Mouse (Mus musculus) embryo, embryonic 11 days (tissue): Measurements from ENCODE around the gene Mycl.
A peak's percentile ranks its signal among the peaks of the same experiment; 100 is the strongest.
"Not testable (repeated sequence)": the region's sequence is repeated elsewhere in the genome, so short reads cannot be mapped to it uniquely, and the experiment has no call there.

Experiments
- DNase-seq: peaks from one replicate; pipeline ENCODE4 v3.0.0-alpha.2; 2015

The Mycl gene

GRCm38 (mm10) chr4:122981930-122982329 lies 13.5 kb upstream of the Mycl start:
- no peak for DNase-seq

DNA sequence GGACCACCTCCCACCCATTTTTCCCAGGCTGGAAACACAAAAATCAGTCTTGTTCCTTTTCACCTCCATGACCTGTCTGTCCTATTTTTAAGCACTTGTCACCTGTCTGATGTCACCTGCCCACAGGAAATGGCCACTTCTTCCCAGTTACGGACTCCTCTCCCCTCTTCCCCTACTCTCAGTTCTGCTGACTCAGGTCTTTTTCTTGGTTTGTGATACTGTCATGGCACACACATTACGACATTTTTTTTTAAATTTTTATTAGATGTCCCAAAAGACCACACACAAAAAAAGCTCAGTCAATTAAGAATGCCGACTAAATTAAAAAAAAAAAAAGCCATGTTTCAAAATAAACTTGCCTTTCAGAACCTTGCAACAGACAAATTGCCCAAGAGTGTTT lies 12.9 kb upstream of the Mycl start:
- no peak for DNase-seq

GRCm38 (mm10) chr4:122983486-122984261 lies 11.8 kb upstream of the Mycl start:
- peak; percentile 19 for DNase-seq

- DNase-seq = peak; percentile 79
These were observed 10.3 kb upstream of the Mycl start for GRCm38 (mm10) chr4:122985110-122985509.

DNA sequence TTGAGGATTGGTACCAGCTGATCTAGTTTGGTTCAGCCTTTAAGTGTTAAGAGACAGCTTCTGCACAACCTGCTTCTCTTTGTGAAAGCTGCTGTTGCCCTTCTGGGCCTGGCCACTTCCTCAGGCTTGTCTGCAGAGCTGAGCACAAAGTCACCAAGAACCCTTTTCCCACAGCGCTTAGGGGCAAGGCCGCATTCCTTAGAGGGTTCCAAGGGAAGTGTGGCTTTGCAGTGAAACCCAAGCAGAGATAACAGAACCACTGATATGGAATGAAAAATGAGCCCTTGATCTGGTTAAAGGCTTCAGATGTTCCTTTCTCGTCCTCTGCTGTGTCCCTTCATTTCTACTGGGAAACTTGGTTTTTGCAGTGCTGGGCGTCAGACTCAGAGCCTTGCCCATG lies 8.0 kb upstream of the Mycl start:
- no peak for DNase-seq

DNA sequence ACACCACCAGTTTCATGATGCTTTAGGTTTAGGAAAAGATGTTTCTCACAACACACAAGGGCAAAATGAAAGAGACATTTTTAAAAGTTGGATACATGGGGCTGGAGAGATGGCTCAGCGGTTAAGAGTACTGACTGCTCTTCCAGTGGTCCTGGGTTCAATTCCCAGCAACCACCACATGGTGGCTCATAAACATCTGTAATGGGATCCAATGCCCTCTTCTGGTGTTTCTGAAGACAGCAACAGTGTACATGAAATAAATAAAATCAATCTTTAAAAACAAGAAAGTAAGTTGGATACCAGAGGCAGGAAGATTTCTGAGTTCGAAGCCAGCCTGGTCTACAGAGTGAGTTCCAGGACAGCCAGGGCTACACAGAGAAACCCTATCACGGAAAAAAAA lies 7.4 kb upstream of the Mycl start:
- not testable (repeated sequence) for DNase-seq

- DNase-seq = no peak
These were observed 4.3 kb upstream of the Mycl start for GRCm38 (mm10) chr4:122991177-122991576.

GRCm38 (mm10) chr4:122992276-122992675 lies 3.2 kb upstream of the Mycl start:
- no peak for DNase-seq

DNA sequence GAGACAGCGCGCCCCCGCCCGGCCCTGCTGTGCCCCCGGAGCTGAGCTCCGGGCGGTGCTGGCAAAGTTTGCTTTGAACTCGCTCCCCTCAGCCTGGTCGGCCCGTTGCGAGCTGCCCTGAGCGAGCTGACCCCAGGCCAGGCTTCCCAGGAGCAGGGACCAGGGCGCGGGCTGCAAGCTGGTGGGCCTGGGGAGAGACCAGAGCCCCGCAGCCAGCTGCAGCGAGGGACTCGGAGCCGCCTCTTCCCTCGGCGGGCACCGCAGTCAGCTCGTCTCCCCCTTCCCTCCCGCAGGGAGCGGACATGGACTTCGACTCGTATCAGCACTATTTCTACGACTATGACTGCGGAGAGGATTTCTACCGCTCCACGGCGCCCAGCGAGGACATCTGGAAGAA lies 767 bp downstream of the Mycl start:
- no peak for DNase-seq

GRCm38 (mm10) chr4:122996618-122997381 lies 1.3 kb downstream of the Mycl start:
- DNase-seq = peak; percentile 86

- DNase-seq = peak; percentile 91
These were observed 3.2 kb downstream of the Mycl start for GRCm38 (mm10) chr4:122998537-122999262.

DNA sequence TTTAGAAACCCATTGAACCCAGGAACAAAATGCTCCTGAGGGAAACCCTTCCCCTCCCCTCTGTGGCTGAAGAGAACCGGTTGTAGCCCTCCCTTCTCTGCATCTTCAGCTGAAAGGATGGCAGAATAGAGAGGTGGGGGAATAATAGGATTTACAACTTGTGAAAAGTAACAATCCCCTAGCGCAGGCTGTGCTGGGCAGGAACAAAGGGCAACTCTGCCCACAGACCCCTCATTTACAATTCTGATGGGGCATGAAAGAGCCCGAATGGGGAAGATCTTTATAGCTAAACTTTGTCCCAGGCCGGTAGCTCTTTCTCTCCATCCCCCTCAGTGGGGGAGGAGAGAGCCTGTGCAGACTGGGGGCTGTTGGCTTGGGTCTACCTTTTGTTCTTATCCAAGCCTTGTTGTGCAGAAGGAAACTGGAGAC lies 3.8 kb downstream of the Mycl start:
- peak; percentile 79 for DNase-seq

DNA sequence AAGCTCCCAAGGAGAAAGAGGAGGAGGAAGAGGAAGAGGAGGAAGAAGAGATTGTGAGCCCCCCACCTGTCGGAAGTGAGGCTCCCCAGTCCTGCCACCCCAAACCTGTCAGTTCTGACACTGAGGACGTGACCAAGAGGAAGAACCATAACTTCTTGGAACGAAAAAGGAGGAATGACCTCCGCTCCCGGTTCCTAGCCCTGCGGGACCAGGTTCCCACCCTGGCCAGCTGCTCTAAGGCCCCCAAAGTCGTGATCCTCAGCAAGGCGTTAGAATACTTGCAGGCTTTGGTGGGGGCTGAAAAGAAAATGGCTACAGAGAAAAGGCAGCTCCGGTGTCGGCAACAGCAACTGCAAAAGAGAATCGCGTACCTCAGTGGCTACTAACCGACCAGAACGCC lies 4.7 kb downstream of the Mycl start:
- no peak for DNase-seq

DNA sequence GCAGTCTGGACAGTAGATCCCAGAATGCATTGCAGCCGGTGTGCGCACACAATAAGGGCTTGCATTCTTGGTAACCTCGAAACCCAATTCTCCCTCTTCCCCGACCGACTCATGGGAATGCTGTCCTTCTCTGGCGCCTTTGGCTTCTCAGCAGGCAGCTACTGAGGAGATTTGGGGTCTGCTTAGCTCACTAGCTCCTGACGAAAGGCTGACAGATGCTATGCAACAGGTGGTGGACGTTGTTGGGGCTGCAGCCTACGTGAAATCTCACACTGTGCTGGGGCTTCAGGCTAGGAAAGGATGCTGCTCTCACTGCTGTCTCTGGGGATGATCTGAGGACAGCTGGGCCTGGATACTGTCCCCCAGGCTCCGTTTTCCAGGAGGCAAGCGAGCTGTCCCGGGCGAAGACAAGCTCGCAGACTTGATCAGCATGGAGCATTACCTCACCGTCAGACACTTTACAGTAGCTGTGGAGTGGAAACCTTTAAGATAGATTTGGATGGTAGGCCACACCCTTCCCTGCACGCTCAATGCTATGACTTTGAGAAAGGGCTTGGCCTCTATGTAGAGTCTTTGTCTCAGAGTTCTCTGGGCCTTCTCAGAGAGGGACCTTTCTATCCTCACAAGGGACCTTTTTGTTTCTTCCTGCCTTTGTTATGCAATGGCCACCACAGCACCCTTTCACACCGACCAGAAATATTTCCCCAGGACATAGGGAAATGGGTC lies 5.3 kb downstream of the Mycl start:
- DNase-seq = no peak

GRCm38 (mm10) chr4:123005054-123005966 lies 9.9 kb downstream of the Mycl start:
- DNase-seq = peak; percentile 59

DNA sequence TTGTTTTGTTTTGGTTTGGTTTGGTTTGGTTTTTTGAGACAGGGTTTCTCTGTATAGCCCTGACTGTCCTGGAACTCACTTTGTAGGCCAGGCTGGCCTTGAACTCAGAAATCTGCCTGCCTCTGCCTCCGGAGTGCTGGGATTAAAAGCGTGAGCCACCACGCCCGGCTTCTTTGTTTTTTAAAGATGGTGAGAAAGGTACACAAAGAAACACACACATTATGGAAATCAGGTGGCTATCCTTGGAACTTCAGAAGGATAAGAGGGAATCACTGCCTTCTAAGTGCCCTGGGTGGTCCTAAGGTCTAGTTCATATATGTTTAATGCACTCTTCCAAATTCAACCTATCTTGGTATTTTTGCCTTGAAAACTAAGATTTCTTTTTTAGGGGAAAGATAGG lies 17.0 kb downstream of the Mycl start:
- DNase-seq = not testable (repeated sequence)

- no peak for DNase-seq
These were observed 18.0 kb downstream of the Mycl start for GRCm38 (mm10) chr4:123013346-123013945.

DNA sequence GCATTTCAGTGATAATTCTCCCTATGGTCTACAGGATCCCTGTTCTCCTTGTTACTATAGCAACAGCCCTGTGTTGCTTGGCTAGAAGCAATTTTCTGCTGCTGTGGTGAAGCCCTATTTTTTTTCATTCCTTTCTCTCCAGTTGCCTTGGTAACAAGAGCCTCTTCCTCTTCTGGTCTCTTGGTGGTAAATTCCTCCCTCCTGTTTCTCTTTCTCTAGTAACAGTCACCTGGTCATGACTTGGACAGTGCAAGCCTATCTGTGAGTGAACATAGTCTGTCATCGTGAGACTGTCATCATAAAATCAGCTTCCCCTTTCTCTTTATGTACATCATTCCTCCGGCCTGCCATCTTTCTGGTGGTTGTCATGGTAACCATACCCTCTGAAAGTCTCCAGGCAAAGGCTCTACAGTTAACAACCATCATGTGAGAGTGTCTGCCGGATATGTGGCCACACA lies 18.5 kb downstream of the Mycl start:
- DNase-seq = peak; percentile 82

GRCm38 (mm10) chr4:123014501-123015282 lies 19.2 kb downstream of the Mycl start:
- peak; percentile 32 for DNase-seq

GRCm38 (mm10) chr4:123016451-123016957 lies 21.1 kb downstream of the Mycl start, which contains the start of gene Trit1:
Trit1 (plus strand) TSS chr4:123016597.
- DNase-seq = peak; percentile 97
